Mouse (Mus musculus) limb, embryonic 11.5 days (tissue): ENCODE data around the gene Gm10643. TPM values are rescaled to one million over a fixed set of nuclear protein-coding genes. Genes with fewer than 3 reads are reported as not detected.

Source experiments
- ATAC-seq: fragments of 200-750 bp; cut with Nextera tagmentation; 2 replicates; pipeline ENCODE4 v1.8.0; 2017; ENCODE audit warnings: low read depth; ENCODE audit not compliant: insufficient number of reproducible peaks, low FRiP score, low TSS enrichment
- DNase-seq: peaks from one replicate; pipeline ENCODE4 v3.0.0-alpha.2; 2015; ENCODE audit warnings: low spot score
- H3K27ac ChIP-seq: fragments of 300-500 bp; sonication (generic); replicated peaks from 2 replicates; pipeline ENCODE4 v1.5.1; 2014; ENCODE audit warnings: low read depth, mild to moderate bottlenecking, low read length
- H3K27me3 ChIP-seq: fragments of 300-500 bp; sonication (generic); 2 replicates; pipeline ENCODE4 v1.6.1; 2014; ENCODE audit warnings: mild to moderate bottlenecking, low read length, mixed read lengths; ENCODE audit not compliant: control insufficient read depth, insufficient read depth
- H3K36me3 ChIP-seq: fragments of 300-500 bp; sonication (generic); 2 replicates; pipeline ENCODE4 v1.6.1; 2014; ENCODE audit warnings: mild to moderate bottlenecking, low read length, moderate library complexity, mixed read lengths; ENCODE audit not compliant: control insufficient read depth, insufficient read depth
- H3K4me1 ChIP-seq: fragments of 300-500 bp; sonication (generic); 2 replicates; pipeline ENCODE4 v1.6.1; 2014; ENCODE audit warnings: low read length, mixed read lengths; ENCODE audit not compliant: control insufficient read depth, insufficient read depth
- H3K4me2 ChIP-seq: fragments of 300-500 bp; sonication (generic); 2 replicates; pipeline ENCODE4 v1.6.1; 2014; ENCODE audit warnings: low read depth, mild to moderate bottlenecking, moderate library complexity; ENCODE audit not compliant: severe bottlenecking
- H3K4me3 ChIP-seq: fragments of 300-500 bp; sonication (generic); 2 replicates; pipeline ENCODE4 v1.5.1; 2014; ENCODE audit warnings: low read depth, low read length
- H3K9ac ChIP-seq: fragments of 300-500 bp; sonication (generic); 2 replicates; pipeline ENCODE4 v1.6.1; 2014; ENCODE audit warnings: mild to moderate bottlenecking, low read length
- H3K9me3 ChIP-seq: fragments of 300-500 bp; sonication (generic); 2 replicates; pipeline ENCODE4 v1.6.1; 2016; ENCODE audit warnings: low read length; ENCODE audit not compliant: control insufficient read depth
- WGBS: fragments of 180-500 bp; shearing (Covaris S2); extraction: QIAGEN DNeasy Blood & Tissue Kit; methylation state at CpG from one replicate; pipeline ENCODE4 v1.1.7; 2014; 5-methylcytosine and 5-hydroxymethylcytosine counted together
- polyA plus RNA-seq: library from polyadenylated mRNA; unstranded; fragments of >200 nt; fragmentation: Nextera tagmentation; extraction: Ambion mirVana; gene quantifications from 2 replicates; pipeline ENCODE4 v1.2.1, GENCODE M21; 2014

Gm10643 gene
- polyA plus RNA-seq, 1 experiment from 2014 or later = 1.3 TPM

DNA sequence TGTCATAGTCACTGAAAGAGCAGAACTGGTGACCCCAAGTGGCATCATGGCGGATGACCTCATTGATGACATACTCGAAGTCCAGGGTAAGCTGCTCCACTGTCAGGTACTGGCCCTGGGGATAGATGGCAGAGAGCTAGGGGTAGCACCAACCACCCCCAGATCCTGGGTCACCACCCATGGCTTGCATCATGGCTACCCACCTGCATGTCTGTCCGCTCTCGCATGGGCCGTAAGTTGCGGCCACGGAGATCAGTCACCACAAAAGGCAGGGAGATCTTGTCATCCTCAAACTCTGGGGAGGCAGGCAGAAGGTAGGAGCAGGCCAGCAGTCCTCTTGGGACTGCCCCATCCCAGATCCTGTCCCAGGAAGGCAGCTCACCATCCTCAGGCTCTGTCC, 33.4 kb upstream of the Gm10643 start:
- Histone ChIP-seq H3K27me3 (no peaks in the 10 kb centered on the region), H3K4me2 (no peak overlapping the region), H3K9ac (no peak overlapping the region), H3K36me3 (peaks cover 48% of the 10 kb centered on the region), H3K4me1 (peaks cover 6% of the 10 kb centered on the region), H3K4me3 (no peak overlapping the region), H3K27ac (no peak overlapping the region), H3K9me3 (no peaks in the 10 kb centered on the region)
- WGBS = 95% methylated on average over 7 of the region's 7 CpGs
- no peak for ATAC-seq
- DNase-seq = no peak

DNA sequence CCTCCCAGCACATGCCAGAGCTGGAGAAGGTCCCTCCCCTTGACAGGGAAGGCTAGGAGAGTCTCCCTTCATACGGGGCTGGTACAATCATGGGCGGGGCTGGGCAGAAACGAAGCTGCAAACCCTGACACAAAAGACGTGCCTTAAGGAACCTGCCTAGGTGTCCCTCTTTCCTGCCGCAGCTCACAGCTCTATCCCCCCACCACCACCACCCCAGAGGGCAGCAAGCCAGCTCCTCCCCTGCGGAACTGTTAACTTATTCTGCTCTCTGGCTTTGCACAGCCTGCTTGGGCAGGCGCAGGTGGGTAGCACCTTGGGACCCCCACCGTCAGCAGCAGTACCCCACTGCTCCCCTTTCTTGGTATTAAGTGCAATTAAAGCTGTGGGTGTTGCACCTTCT, 31.1 kb upstream of the Gm10643 start:
- no peaks in the 10 kb centered on the region for H3K27me3 ChIP-seq
- H3K4me3 ChIP-seq = no peak overlapping the region
- no peaks in the 10 kb centered on the region for H3K9me3 ChIP-seq
- H3K4me1 ChIP-seq = no peaks in the 10 kb centered on the region
- H3K36me3 ChIP-seq = peaks cover 47% of the 10 kb centered on the region
- no peak for DNase-seq
- no peak overlapping the region for H3K4me2 ChIP-seq
- H3K27ac ChIP-seq = no peak overlapping the region
- 81% methylated on average over 8 of the region's 8 CpGs for WGBS
- H3K9ac ChIP-seq = no peak overlapping the region
- ATAC-seq = no peak

GRCm38 (mm10) chr8:84090585-84090984, 25.6 kb upstream of the Gm10643 start:
- H3K27ac ChIP-seq = no peak overlapping the region
- no peak for DNase-seq
- no peak overlapping the region for H3K4me3 ChIP-seq
- no peak overlapping the region for H3K9ac ChIP-seq
- no peak for ATAC-seq
- H3K4me2 ChIP-seq = no peak overlapping the region
- H3K4me1 ChIP-seq = no peaks in the 10 kb centered on the region
- WGBS = 92% methylated on average over 8 of the region's 8 CpGs
- no peaks in the 10 kb centered on the region for H3K27me3 ChIP-seq
- H3K9me3 ChIP-seq = no peaks in the 10 kb centered on the region
- H3K36me3 ChIP-seq = peaks cover 31% of the 10 kb centered on the region

- Histone ChIP-seq H3K4me3 (no peak overlapping the region), H3K9ac (no peak overlapping the region), H3K36me3 (peaks cover 27% of the 10 kb centered on the region), H3K4me1 (peaks cover 3% of the 10 kb centered on the region; the same call in 1 of the 2 replicates), H3K9me3 (no peaks in the 10 kb centered on the region), H3K4me2 (no peak overlapping the region), H3K27ac (no peak overlapping the region), H3K27me3 (no peaks in the 10 kb centered on the region)
- WGBS = 74% methylated on average over 9 of the region's 9 CpGs
- DNase-seq (no peak), ATAC-seq (no peak)
Observed at GRCm38 (mm10) chr8:84089277-84089676, 24.3 kb upstream of the Gm10643 start.

DNA sequence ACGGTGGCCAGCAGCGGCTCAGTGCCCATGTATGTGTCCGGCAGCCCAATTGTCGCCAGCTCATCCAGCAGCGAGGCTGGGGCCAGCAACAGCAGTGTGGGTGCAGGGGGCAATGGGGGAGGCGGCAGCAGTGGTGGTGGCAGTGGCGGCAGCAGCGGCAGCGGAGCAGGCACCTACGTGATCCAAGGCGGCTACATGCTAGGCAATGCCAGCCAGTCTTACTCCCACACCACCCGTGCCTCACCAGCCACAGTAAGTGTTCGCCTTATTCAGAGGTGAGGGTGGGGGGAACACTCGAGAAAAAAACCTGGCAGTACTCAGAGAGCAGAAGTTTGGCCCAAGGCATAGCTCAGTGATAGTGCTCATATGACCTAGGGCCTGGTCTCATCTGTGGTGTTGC, 22.9 kb upstream of the Gm10643 start:
- no peak for ATAC-seq
- no peak overlapping the region for H3K27ac ChIP-seq
- peaks cover 27% of the 10 kb centered on the region for H3K36me3 ChIP-seq
- H3K27me3 ChIP-seq = no peaks in the 10 kb centered on the region
- H3K4me3 ChIP-seq = no peak overlapping the region
- no peak overlapping the region for H3K9ac ChIP-seq
- H3K4me2 ChIP-seq = no peak overlapping the region
- WGBS = 95% methylated on average over 14 of the region's 14 CpGs
- peaks cover 8% of the 10 kb centered on the region for H3K4me1 ChIP-seq
- no peak for DNase-seq
- H3K9me3 ChIP-seq = no peaks in the 10 kb centered on the region

DNA sequence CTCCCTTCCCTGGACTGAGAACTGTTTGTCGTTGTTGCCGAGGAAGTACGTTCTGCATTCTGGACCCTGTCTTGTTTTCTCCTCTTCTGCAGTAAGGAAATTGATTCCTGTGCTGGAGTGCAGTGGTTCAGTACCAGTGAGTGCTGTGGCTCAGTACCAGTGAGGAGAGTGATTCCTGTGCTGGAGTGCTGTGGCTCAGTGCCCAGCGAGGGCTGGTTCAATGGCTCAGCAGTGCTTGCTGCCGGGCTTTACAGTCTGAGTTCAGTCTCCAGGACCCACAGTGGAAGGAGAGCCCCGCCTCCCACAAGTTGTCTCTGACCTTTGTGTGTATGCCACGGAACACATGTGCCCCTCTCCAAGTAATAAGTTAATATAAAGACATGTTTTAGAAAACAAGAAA, 22.2 kb upstream of the Gm10643 start:
- ATAC-seq = no peak
- no peak overlapping the region for H3K9ac ChIP-seq
- no peak overlapping the region for H3K4me3 ChIP-seq
- no peak overlapping the region for H3K4me2 ChIP-seq
- H3K9me3 ChIP-seq = no peaks in the 10 kb centered on the region
- no peak overlapping the region for H3K27ac ChIP-seq
- H3K4me1 ChIP-seq = peaks cover 8% of the 10 kb centered on the region
- H3K36me3 ChIP-seq = peaks cover 27% of the 10 kb centered on the region
- no peak for DNase-seq
- WGBS = 88% methylated on average over 7 of the region's 7 CpGs
- H3K27me3 ChIP-seq = no peaks in the 10 kb centered on the region

- no peak overlapping the region for H3K27ac ChIP-seq
- peaks cover 34% of the 10 kb centered on the region for H3K36me3 ChIP-seq
- no peak overlapping the region for H3K4me3 ChIP-seq
- H3K9me3 ChIP-seq = no peaks in the 10 kb centered on the region
- DNase-seq = no peak
- no peaks in the 10 kb centered on the region for H3K27me3 ChIP-seq
- H3K9ac ChIP-seq = no peak overlapping the region
- peak overlapping the region; percentile 15; the same call in 1 of the 2 replicates for H3K4me2 ChIP-seq
- peaks cover 8% of the 10 kb centered on the region for H3K4me1 ChIP-seq
- WGBS = 35% methylated on average over 42 of the region's 42 CpGs
- ATAC-seq = no peak
Observed at GRCm38 (mm10) chr8:84084341-84085115, 19.6 kb upstream of the Gm10643 start.

GRCm38 (mm10) chr8:84083829-84084241, 18.9 kb upstream of the Gm10643 start:
- no peak overlapping the region for H3K27ac ChIP-seq
- H3K9ac ChIP-seq = no peak overlapping the region
- 23% methylated on average over 8 of the region's 8 CpGs for WGBS
- H3K9me3 ChIP-seq = no peaks in the 10 kb centered on the region
- no peak overlapping the region for H3K4me3 ChIP-seq
- H3K36me3 ChIP-seq = peaks cover 34% of the 10 kb centered on the region
- DNase-seq (no peak), ATAC-seq (no peak)
- no peaks in the 10 kb centered on the region for H3K27me3 ChIP-seq
- H3K4me2 ChIP-seq = no peak overlapping the region
- peaks cover 8% of the 10 kb centered on the region for H3K4me1 ChIP-seq

DNA sequence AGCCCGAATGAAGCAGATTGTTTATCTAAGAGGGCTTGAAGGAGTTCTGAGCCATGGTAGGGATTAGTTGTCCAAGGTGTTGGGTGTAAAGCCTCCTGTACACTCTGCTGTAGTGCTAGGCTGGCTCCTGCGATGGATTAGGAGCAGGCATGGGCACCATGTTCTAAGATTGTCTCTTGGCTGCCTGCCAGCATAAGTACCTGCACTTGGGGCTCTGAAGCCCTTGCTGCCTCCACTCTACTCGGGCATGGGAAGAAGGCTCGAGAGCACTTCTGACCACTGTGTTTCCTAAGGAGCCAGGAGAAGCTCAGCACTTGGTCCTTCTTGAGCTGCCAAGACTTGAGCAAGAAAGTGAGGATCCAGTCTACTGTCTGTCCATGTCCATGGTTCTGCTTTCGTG, 14.3 kb upstream of the Gm10643 start:
- H3K27me3 ChIP-seq = no peaks in the 10 kb centered on the region
- H3K4me1 ChIP-seq = peaks cover 5% of the 10 kb centered on the region; the same call in 1 of the 2 replicates
- no peaks in the 10 kb centered on the region for H3K9me3 ChIP-seq
- no peak overlapping the region for H3K4me3 ChIP-seq
- H3K4me2 ChIP-seq = no peak overlapping the region
- peaks cover 23% of the 10 kb centered on the region for H3K36me3 ChIP-seq
- DNase-seq (no peak), ATAC-seq (no peak)
- no peak overlapping the region for H3K9ac ChIP-seq
- H3K27ac ChIP-seq = no peak overlapping the region
- 82% methylated on average over 5 of the region's 5 CpGs for WGBS
